Mouse (Mus musculus): Measurements from ENCODE around the gene Tacc2. TPM values are rescaled to one million over a fixed set of nuclear protein-coding genes. Genes with fewer than 3 reads are reported as not detected.

Tacc2 gene
- total RNA-seq, 2 experiments from 2014 or later: 50.8 to 55.8 TPM

- no peak for DNase-seq (ENCODE audit: low spot score in 2 of 2)
These were observed 227.8 kb downstream of the Tacc2 start for GRCm38 (mm10) chr7:130804991-130805390.

DNA sequence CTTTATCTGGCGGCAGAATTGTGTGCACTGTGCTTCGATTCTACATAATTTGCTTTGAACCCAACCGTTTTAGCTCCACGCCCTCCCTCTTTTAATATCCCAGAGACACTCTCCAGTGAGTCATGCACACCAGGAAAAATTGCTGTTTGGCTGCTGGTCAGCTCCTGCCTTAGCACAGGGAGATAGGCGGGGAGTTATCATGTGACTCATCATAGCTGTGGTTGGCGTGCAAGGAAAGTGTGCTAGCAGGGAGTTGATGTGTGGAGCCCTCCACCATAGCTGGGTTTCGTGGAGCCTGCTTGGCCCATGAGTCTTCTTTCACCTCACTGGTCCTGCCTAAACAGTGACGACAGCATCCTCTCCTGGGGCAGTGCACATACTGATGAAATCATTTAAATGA is 230.5 kb downstream of the Tacc2 start:
- DNase-seq (ENCODE audit: low spot score in 2 of 2): no peak

DNA sequence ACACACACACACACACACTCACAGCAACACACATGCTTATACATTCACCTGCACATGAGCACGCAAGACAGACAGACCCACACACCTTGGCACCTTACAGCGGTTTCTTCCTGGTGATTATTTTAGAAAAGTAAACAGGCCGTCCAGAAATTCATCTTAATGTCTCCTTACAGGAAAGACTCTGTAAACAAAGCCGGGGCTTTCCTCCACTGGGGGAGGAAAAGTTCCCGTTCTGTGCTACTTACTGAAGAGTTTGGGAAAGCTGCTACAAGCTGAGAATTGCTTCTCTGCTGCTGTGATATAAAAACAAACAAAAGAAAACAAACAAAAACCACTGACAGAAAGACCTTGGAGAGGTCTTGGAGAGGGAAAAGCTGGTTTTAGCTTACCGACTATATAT is 231.5 kb downstream of the Tacc2 start:
- DNase-seq (ENCODE audit: low spot score in 2 of 2): no peak

DNA sequence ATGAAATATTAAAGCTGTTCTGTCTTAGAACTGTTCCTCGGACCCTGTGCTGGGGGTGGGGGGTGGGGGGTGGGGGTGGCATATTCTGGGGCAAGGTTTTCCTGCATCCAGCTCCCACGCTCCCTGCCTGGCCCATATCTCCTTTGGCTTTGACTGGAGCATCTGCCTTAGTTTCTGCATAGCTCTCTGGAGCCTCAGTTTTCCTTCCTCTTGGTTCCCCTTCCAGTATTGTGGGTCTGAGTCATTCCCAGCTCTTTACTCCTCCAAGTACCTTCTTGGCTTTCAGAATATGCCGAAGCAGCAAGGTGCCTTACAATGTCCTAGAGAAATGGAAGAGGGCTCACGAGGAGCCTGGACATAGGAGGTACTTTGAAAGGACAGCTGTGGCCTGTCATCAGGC is 233.0 kb downstream of the Tacc2 start:
- no peak for DNase-seq (ENCODE audit: low spot score in 2 of 2)

DNA sequence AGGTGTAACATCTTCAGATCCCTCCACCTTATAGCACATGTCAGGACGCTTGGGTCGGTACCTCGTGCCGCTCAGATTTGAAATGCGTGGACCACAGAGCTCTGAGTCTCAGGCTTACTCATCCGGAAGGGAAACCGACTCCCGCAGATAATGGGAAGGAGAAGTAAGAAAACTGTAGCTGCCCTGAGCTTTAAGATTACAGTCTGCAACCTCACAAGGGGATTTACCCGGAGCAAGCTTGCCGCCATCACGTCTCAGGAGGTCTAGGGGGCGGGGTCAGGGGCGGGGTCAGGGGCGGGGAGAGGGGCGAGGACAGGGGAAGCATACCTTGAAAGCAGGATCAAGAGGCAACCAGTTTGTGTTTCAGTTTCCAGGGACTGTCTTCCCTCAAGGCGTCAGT is 235.2 kb downstream of the Tacc2 start:
- no peak for DNase-seq (ENCODE audit: low spot score in 2 of 2)

Other genes starting within 250 kb of the Tacc2 start
- gene Ate1, start 57.1 kb upstream of the Tacc2 start, total RNA-seq (2021): 10 to 100 TPM; 42.7 to 44.9 TPM
- gene Nsmce4a, start 4.3 kb upstream of the Tacc2 start, total RNA-seq (2021): 100 to 1,000 TPM in 1 of 2 experiments, 10 to 100 TPM in 1; 96.3 to 100 TPM
- under 1 TPM; 0.11 to 0.36 TPM for gene Btbd16, start 196.6 kb downstream of the Tacc2 start, total RNA-seq (2021)

All from adrenal gland, postnatal 4 days (tissue).